Mouse (Mus musculus) heart, embryonic 11.5 days (tissue): Measurements from ENCODE around the gene Rab25. TPM values are rescaled to one million over a fixed set of nuclear protein-coding genes. Genes with fewer than 3 reads are reported as not detected.

Experiments
- ATAC-seq: fragments of 200-750 bp; cut with Nextera tagmentation; replicated peaks from 2 replicates; pipeline ENCODE4 v1.8.0; 2017; ENCODE audit warnings: moderate library complexity; ENCODE audit not compliant: insufficient number of reproducible peaks, low FRiP score, low TSS enrichment
- H3K27ac ChIP-seq: fragments of 300-500 bp; sonication (generic); 2 replicates; pipeline ENCODE4 v1.5.1; 2014; ENCODE audit warnings: mild to moderate bottlenecking, low read depth, low read length
- H3K27me3 ChIP-seq: fragments of 300-500 bp; sonication (generic); 2 replicates; pipeline ENCODE4 v1.6.1; 2014; ENCODE audit warnings: mild to moderate bottlenecking, low read length, mixed read lengths; ENCODE audit not compliant: control insufficient read depth, insufficient read depth
- H3K36me3 ChIP-seq: fragments of 300-500 bp; sonication (generic); 2 replicates; pipeline ENCODE4 v1.6.1; 2014; ENCODE audit warnings: mild to moderate bottlenecking, low read length, moderate library complexity, mixed read lengths; ENCODE audit not compliant: control insufficient read depth, insufficient read depth
- H3K4me1 ChIP-seq: fragments of 300-500 bp; sonication (generic); 2 replicates; pipeline ENCODE4 v1.6.1; 2014; ENCODE audit warnings: low read length; ENCODE audit not compliant: control insufficient read depth, insufficient read depth
- H3K4me2 ChIP-seq: fragments of 300-500 bp; sonication (generic); 2 replicates; pipeline ENCODE4 v1.6.1; 2014; ENCODE audit warnings: mild to moderate bottlenecking, moderate library complexity
- H3K4me3 ChIP-seq: fragments of 300-500 bp; sonication (generic); 2 replicates; pipeline ENCODE4 v1.5.1; 2014; ENCODE audit warnings: low read depth, low read length
- H3K9ac ChIP-seq: fragments of 300-500 bp; sonication (generic); 2 replicates; pipeline ENCODE4 v1.6.1; 2014; ENCODE audit warnings: mild to moderate bottlenecking, low read depth, low read length, moderate library complexity
- H3K9me3 ChIP-seq: fragments of 300-500 bp; sonication (generic); replicated peaks from 2 replicates; pipeline ENCODE4 v1.6.1; 2016; ENCODE audit warnings: low read length; ENCODE audit not compliant: control insufficient read depth
- WGBS: fragments of 180-500 bp; shearing (Covaris S2); extraction: QIAGEN DNeasy Blood & Tissue Kit; methylation state at CpG from one replicate; pipeline ENCODE4 v1.1.7; 2014; ENCODE audit not compliant: insufficient replicate concordance; 5-methylcytosine and 5-hydroxymethylcytosine counted together
- polyA plus RNA-seq: library from polyadenylated mRNA; unstranded; fragments of >200 nt; fragmentation: Nextera tagmentation; extraction: Ambion mirVana; gene quantifications from 2 replicates; pipeline ENCODE4 v1.2.1, GENCODE M21; 2014

Rab25 gene
- polyA plus RNA-seq, 1 experiment from 2014 or later: not detected

- under 1% methylated on average over 31 of the region's 31 CpGs for WGBS
- Histone ChIP-seq H3K9me3 (no peaks in the 10 kb centered on the region), H3K4me3 (peak within 1 kb of the TSS; percentile 41), H3K36me3 (no peaks in the 10 kb centered on the region), H3K27ac (peak within 1 kb of the TSS; percentile 87), H3K9ac (peak within 1 kb of the TSS; percentile 58), H3K4me2 (peak within 1 kb of the TSS; percentile 68), H3K27me3 (no peaks in the 10 kb centered on the region), H3K4me1 (peaks cover 32% of the 10 kb centered on the region)
- peak; percentile 90 for ATAC-seq
Measured at GRCm38 (mm10) chr3:88509692-88510420, 38.2 kb downstream of the Rab25 start, which contains the start of gene Lmna. Lmna (minus strand) TSS chr3:88509956.

DNA sequence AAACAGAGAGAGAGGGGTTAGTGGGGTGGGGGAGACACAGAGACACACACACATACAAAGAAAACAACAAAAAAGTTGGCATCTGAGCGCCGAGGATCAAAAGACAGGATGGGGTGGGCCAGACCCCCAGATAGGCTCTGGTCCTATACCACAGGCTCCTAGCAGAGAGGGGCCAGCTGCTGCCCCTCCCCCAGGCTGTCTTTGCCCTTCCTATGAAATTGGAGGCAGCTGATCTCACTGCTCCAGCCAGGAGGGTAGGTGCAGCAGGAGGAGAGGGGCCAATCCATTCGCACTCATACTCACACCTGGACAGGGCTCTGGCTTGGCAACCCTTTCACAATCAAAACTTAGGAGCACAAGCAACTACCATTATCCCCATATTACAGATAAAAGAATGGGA, 38.9 kb downstream of the Rab25 start:
- H3K4me2 ChIP-seq: peak overlapping the region; percentile 68
- peaks cover 31% of the 10 kb centered on the region for H3K4me1 ChIP-seq
- H3K36me3 ChIP-seq: no peaks in the 10 kb centered on the region
- peak overlapping the region; percentile 58 for H3K9ac ChIP-seq
- peak overlapping the region; percentile 41 for H3K4me3 ChIP-seq
- H3K9me3 ChIP-seq: no peaks in the 10 kb centered on the region
- WGBS: 68% methylated on average over 3 of the region's 3 CpGs
- H3K27ac ChIP-seq: peak overlapping the region; percentile 87
- H3K27me3 ChIP-seq: no peaks in the 10 kb centered on the region
- ATAC-seq: no peak

GRCm38 (mm10) chr3:88505765-88506164, 42.3 kb downstream of the Rab25 start:
- H3K9ac ChIP-seq: no peak overlapping the region
- H3K36me3 ChIP-seq: no peaks in the 10 kb centered on the region
- no peak for ATAC-seq
- H3K4me3 ChIP-seq: no peak overlapping the region
- no peaks in the 10 kb centered on the region for H3K27me3 ChIP-seq
- 53% methylated on average over 7 of the region's 7 CpGs for WGBS
- no peaks in the 10 kb centered on the region for H3K9me3 ChIP-seq
- no peak overlapping the region for H3K4me2 ChIP-seq
- H3K27ac ChIP-seq: no peak overlapping the region
- peaks cover 36% of the 10 kb centered on the region for H3K4me1 ChIP-seq

GRCm38 (mm10) chr3:88505081-88505480, 43.0 kb downstream of the Rab25 start:
- no peaks in the 10 kb centered on the region for H3K36me3 ChIP-seq
- H3K9ac ChIP-seq: no peak overlapping the region
- no peak for ATAC-seq
- H3K4me3 ChIP-seq: no peak overlapping the region
- H3K9me3 ChIP-seq: no peaks in the 10 kb centered on the region
- no peak overlapping the region for H3K27ac ChIP-seq
- no peak overlapping the region for H3K4me2 ChIP-seq
- peaks cover 37% of the 10 kb centered on the region for H3K4me1 ChIP-seq
- no peaks in the 10 kb centered on the region for H3K27me3 ChIP-seq
- 66% methylated on average over 6 of the region's 6 CpGs for WGBS

- H3K36me3 ChIP-seq: no peaks in the 10 kb centered on the region
- WGBS: 50% methylated on average over 8 of the region's 8 CpGs
- H3K9ac ChIP-seq: 0 out of 2 replicates have a peak overlapping the region, but pooled peaks have one; percentile 5
- H3K27me3 ChIP-seq: no peaks in the 10 kb centered on the region
- H3K4me3 ChIP-seq: no peak overlapping the region
- no peak overlapping the region; the same call in 1 of the 2 replicates for H3K4me2 ChIP-seq
- no peaks in the 10 kb centered on the region for H3K9me3 ChIP-seq
- H3K4me1 ChIP-seq: peaks cover 32% of the 10 kb centered on the region
- no peak overlapping the region for H3K27ac ChIP-seq
- ATAC-seq: no peak
Measured at GRCm38 (mm10) chr3:88503881-88504746, 44.0 kb downstream of the Rab25 start.

- H3K27me3 ChIP-seq: no peaks in the 10 kb centered on the region
- H3K4me1 ChIP-seq: peaks cover 32% of the 10 kb centered on the region
- ATAC-seq: no peak
- no peak overlapping the region for H3K9ac ChIP-seq
- H3K4me3 ChIP-seq: peak overlapping the region; percentile 89
- 7% methylated on average over 4 of the region's 4 CpGs for WGBS
- H3K9me3 ChIP-seq: no peaks in the 10 kb centered on the region
- peak overlapping the region; percentile 100 for H3K4me2 ChIP-seq
- 0 out of 2 replicates have a peak overlapping the region, but pooled peaks have one; percentile 7 for H3K27ac ChIP-seq
- no peaks in the 10 kb centered on the region for H3K36me3 ChIP-seq
Measured at GRCm38 (mm10) chr3:88503505-88503863, 44.6 kb downstream of the Rab25 start.

DNA sequence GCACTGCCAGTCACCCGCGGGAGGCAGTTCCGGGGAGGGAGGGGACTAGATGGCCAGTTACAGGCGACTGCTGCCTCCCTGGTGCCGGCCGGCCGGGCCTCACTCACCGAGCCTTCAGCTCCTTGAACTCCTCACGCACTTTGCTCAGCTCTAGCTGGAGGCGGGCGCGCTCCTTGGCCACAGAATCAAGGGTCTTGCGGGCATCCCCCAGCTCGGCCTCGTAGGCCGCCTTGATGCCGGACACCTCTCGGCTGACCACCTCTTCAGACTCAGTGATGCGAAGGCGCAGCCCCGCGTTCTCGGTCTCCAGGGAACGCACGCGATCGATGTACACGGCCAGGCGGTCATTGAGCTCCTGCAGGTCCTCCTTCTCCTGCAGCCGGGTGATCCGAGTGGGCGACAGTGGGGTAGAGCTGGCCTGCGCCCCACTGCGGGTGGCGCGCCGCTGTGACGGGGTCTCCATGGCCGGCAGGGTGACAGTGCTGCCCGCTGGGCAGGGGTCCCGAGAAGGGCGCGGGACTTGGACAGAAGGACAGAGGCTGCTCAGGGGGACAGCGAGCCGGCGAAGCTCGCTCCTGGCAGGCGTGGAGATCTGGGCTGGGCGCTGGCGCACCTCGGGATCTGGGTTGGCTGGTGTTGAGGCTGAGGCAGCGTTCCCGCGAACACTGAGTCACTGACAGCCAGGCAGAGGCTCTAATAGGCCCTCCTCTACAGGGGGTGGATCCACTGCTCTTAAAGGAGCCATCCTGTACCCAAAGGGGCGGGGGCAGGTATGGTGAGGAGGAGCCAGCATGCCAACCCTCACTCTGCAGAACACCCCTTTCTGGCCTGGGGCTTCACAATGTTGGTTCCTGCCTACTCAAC, 45.2 kb downstream of the Rab25 start:
- Histone ChIP-seq H3K4me1 (peaks cover 32% of the 10 kb centered on the region), H3K9ac (peak overlapping the region; percentile 88), H3K4me2 (peak overlapping the region; percentile 100), H3K27ac (peak overlapping the region; percentile 82), H3K9me3 (no peaks in the 10 kb centered on the region), H3K36me3 (no peaks in the 10 kb centered on the region), H3K27me3 (no peaks in the 10 kb centered on the region), H3K4me3 (peak overlapping the region; percentile 89)
- ATAC-seq: peak; percentile 85
- WGBS: under 1% methylated on average over 51 of the region's 55 CpGs

DNA sequence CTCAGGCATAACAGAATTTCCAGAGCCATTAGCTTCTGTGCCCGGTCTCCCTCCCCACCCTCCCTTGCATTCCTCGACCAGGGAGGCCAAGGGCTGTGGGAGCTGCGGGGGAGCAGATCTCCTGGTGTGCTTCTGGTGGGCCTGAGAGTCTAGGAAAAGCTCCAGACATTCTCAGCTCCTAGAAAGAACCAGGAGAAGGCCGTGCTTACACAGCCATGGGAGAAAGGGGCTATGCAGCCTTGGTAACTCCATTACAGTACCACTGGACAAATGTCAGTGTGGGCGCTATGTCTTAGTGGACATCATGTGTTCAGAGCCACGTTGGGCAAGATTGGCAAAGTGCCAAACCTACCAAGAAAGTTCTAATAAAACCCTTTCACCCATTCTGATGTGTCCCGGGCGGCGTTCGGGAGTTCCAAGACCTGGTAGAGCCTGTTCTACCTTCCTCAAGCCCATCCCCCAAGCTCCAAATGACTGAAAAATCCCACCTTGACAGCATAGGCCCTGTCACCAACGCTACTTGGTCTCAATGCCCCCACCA, 46.0 kb downstream of the Rab25 start:
- WGBS: 9% methylated on average over 11 of the region's 11 CpGs

More for the DNA sequence above, 46.0 kb downstream of the Rab25 start:
- no peaks in the 10 kb centered on the region for H3K27me3 ChIP-seq
- H3K9me3 ChIP-seq: no peaks in the 10 kb centered on the region
- peaks cover 30% of the 10 kb centered on the region for H3K4me1 ChIP-seq
- H3K4me3 ChIP-seq: peak overlapping the region; percentile 89
- H3K27ac ChIP-seq: peak overlapping the region; percentile 82
- H3K4me2 ChIP-seq: peak overlapping the region; percentile 100
- H3K36me3 ChIP-seq: no peaks in the 10 kb centered on the region
- peak overlapping the region; percentile 88 for H3K9ac ChIP-seq
- no peak for ATAC-seq
